Mouse (Mus musculus): ENCODE measurements around the gene Cir1. TPM values are rescaled to one million over a fixed set of nuclear protein-coding genes. Genes with fewer than 3 reads are reported as not detected.

Cir1 gene
- polyA plus RNA-seq, 1 experiment from 2014 or later: 26.0 TPM

- Histone ChIP-seq H3K4me3 (replicated peaks) (peak overlapping the region; percentile 18), H3K4me2 (peak overlapping the region; percentile 75), H3K36me3 (no peaks in the 10 kb centered on the region), H3K27ac (no peak overlapping the region), H3K9ac (replicated peaks) (no peak overlapping the region), H3K4me1 (replicated peaks) (peaks cover 60% of the 10 kb centered on the region), H3K27me3 (peaks cover 88% of the 10 kb centered on the region), H3K9me3 (no peaks in the 10 kb centered on the region)
- WGBS: under 1% methylated on average over 38 of the region's 38 CpGs
- ATAC-seq (ENCODE audit: insufficient number of reproducible peaks, insufficient read depth, low FRiP score, low TSS enrichment, low read depth): no peak
Observed at GRCm38 (mm10) chr2:73270593-73271458, 41.7 kb downstream of the Cir1 start.

DNA sequence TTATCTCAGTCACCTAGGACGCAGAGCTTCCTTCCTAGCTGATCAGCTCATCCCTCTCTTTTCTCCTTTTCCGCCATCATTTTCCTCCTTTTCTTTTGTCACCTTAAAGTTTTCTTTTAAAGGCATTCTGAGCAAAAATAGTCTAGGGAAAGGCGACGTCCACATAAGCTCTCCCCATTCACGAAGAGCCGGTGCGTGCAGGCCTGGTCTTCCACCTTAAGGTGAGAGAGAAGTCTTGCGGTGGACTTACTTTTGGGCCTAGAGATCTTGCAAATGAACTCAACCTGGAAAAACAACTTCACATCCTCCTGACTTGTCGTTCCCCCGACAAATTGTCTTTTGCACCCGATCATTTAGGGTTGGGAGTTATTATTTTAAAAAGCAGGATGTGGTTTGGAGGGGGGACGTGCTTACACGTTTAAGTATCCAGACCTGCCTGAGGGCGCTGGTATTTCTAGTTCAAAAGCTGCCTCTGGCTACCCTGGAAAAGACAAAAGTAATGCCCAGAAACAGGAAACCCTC is 42.4 kb downstream of the Cir1 start:
- Histone ChIP-seq H3K27me3 (peaks cover 92% of the 10 kb centered on the region), H3K4me1 (replicated peaks) (peaks cover 67% of the 10 kb centered on the region), H3K4me3 (replicated peaks) (no peak overlapping the region), H3K27ac (no peak overlapping the region), H3K9me3 (no peaks in the 10 kb centered on the region), H3K4me2 (peak overlapping the region; percentile 75), H3K9ac (replicated peaks) (no peak overlapping the region), H3K36me3 (no peaks in the 10 kb centered on the region)
- 2% methylated on average over 14 of the region's 14 CpGs for WGBS
- ATAC-seq (ENCODE audit: insufficient number of reproducible peaks, insufficient read depth, low FRiP score, low TSS enrichment, low read depth): no peak

GRCm38 (mm10) chr2:73269666-73270065 is 42.8 kb downstream of the Cir1 start:
- H3K4me1 ChIP-seq (replicated peaks): peaks cover 70% of the 10 kb centered on the region
- WGBS: 0% methylated on average over 17 of the region's 17 CpGs

DNA sequence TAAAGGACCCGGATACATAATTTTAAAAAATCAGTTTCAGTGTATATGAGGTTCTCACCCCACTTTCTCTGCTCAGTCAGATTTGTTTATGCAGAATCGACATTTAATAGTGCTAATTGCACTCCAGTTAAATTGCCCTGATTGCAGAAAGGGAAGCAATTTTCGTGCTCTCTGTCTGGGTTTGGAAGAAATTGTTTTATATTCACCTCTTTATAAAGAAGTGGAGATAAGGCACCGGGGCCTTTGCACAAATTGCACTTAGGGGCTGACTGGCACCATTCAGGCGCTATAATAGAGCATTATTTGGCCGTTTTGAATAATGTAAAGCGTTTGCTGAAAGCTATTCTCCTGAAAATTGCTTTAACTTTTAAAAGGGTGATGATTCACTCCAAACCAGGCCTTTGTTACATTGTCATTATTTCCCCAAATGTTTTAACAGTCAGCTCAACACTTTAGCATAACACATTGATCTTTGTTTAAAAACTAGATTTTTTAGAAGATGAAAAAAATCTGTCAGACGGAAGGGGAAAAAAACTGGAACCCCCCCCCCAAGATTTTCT is 43.6 kb downstream of the Cir1 start:
- Histone ChIP-seq H3K9me3 (no peaks in the 10 kb centered on the region), H3K36me3 (no peaks in the 10 kb centered on the region), H3K27me3 (peaks cover 94% of the 10 kb centered on the region), H3K4me2 (no peak overlapping the region), H3K9ac (replicated peaks) (no peak overlapping the region), H3K4me3 (replicated peaks) (no peak overlapping the region), H3K4me1 (replicated peaks) (peaks cover 69% of the 10 kb centered on the region), H3K27ac (no peak overlapping the region)
- no peak for ATAC-seq (ENCODE audit: insufficient number of reproducible peaks, insufficient read depth, low FRiP score, low TSS enrichment, low read depth)
- 6% methylated on average over 8 of the region's 8 CpGs for WGBS

More at GRCm38 (mm10) chr2:73269666-73270065, 42.8 kb downstream of the Cir1 start:
- Histone ChIP-seq H3K27me3 (peaks cover 95% of the 10 kb centered on the region), H3K36me3 (no peaks in the 10 kb centered on the region), H3K4me2 (peak overlapping the region; percentile 75; the same call in 1 of the 2 replicates), H3K9ac (replicated peaks) (no peak overlapping the region), H3K27ac (no peak overlapping the region), H3K4me3 (replicated peaks) (no peak overlapping the region; the same call in 1 of the 2 replicates), H3K9me3 (no peaks in the 10 kb centered on the region)
- ATAC-seq (ENCODE audit: insufficient number of reproducible peaks, insufficient read depth, low FRiP score, low TSS enrichment, low read depth): no peak

GRCm38 (mm10) chr2:73268281-73268680 is 44.2 kb downstream of the Cir1 start:
- no peak for ATAC-seq (ENCODE audit: insufficient number of reproducible peaks, insufficient read depth, low FRiP score, low TSS enrichment, low read depth)
- Histone ChIP-seq H3K4me3 (replicated peaks) (no peak overlapping the region), H3K9ac (replicated peaks) (0 out of 2 replicates have a peak overlapping the region, but pooled peaks have one; percentile 0), H3K9me3 (no peaks in the 10 kb centered on the region), H3K4me2 (no peak overlapping the region), H3K27me3 (peaks cover 93% of the 10 kb centered on the region), H3K36me3 (no peaks in the 10 kb centered on the region), H3K4me1 (replicated peaks) (peaks cover 69% of the 10 kb centered on the region), H3K27ac (no peak overlapping the region)
- WGBS: 1% methylated on average over 12 of the region's 12 CpGs

GRCm38 (mm10) chr2:73267818-73268217 is 44.7 kb downstream of the Cir1 start:
- Histone ChIP-seq H3K4me3 (replicated peaks) (no peak overlapping the region), H3K27ac (no peak overlapping the region), H3K9me3 (no peaks in the 10 kb centered on the region), H3K36me3 (no peaks in the 10 kb centered on the region), H3K9ac (replicated peaks) (no peak overlapping the region), H3K27me3 (peaks cover 92% of the 10 kb centered on the region), H3K4me1 (replicated peaks) (peaks cover 69% of the 10 kb centered on the region), H3K4me2 (no peak overlapping the region)
- no peak for ATAC-seq (ENCODE audit: insufficient number of reproducible peaks, insufficient read depth, low FRiP score, low TSS enrichment, low read depth)
- 1% methylated on average over 4 of the region's 4 CpGs for WGBS

- no peaks in the 10 kb centered on the region for H3K9me3 ChIP-seq
- no peak overlapping the region for H3K4me2 ChIP-seq
- no peak for ATAC-seq (ENCODE audit: insufficient number of reproducible peaks, insufficient read depth, low FRiP score, low TSS enrichment, low read depth)
- peaks cover 66% of the 10 kb centered on the region for H3K4me1 ChIP-seq (replicated peaks)
- H3K36me3 ChIP-seq: no peaks in the 10 kb centered on the region
- no peak overlapping the region for H3K4me3 ChIP-seq (replicated peaks)
- peaks cover 92% of the 10 kb centered on the region for H3K27me3 ChIP-seq
- 16% methylated on average over 3 of the region's 3 CpGs for WGBS
- no peak overlapping the region for H3K27ac ChIP-seq
- H3K9ac ChIP-seq (replicated peaks): no peak overlapping the region
Observed at GRCm38 (mm10) chr2:73267231-73267630, 45.3 kb downstream of the Cir1 start.

GRCm38 (mm10) chr2:73266623-73267022 is 45.9 kb downstream of the Cir1 start:
- no peak for ATAC-seq (ENCODE audit: insufficient number of reproducible peaks, insufficient read depth, low FRiP score, low TSS enrichment, low read depth)
- 28% methylated on average over 1 of the region's 1 CpGs for WGBS
- H3K4me1 ChIP-seq (replicated peaks): peaks cover 60% of the 10 kb centered on the region

DNA sequence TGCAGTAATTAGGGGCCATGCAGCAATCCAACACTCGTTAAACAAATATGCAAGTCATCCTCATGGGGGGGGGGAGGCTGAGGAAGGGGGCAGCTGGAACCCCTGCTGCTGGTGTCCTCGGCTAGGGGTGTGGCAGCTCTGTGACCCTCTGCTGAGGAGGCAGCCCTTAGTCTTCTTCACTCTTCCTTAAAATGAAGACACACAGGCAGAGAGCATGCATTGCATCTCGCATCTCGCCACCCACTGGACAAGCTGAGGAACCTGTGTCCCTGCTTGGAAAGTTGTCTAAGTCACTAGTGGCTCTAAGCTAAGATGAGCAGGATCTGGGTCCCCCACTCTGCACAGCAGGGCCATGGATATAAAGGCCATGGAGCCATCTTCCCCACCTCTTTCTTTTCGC is 46.5 kb downstream of the Cir1 start:
- peaks cover 54% of the 10 kb centered on the region for H3K4me1 ChIP-seq (replicated peaks)
- no peak overlapping the region for H3K4me3 ChIP-seq (replicated peaks)
- no peak for ATAC-seq (ENCODE audit: insufficient number of reproducible peaks, insufficient read depth, low FRiP score, low TSS enrichment, low read depth)
- peaks cover 2% of the 10 kb centered on the region; the same call in 1 of the 2 replicates for H3K9me3 ChIP-seq
- 3% methylated on average over 5 of the region's 5 CpGs for WGBS
- H3K36me3 ChIP-seq: no peaks in the 10 kb centered on the region
- H3K27ac ChIP-seq: no peak overlapping the region
- no peak overlapping the region for H3K4me2 ChIP-seq
- peaks cover 86% of the 10 kb centered on the region for H3K27me3 ChIP-seq
- no peak overlapping the region for H3K9ac ChIP-seq (replicated peaks)

More at GRCm38 (mm10) chr2:73266623-73267022, 45.9 kb downstream of the Cir1 start:
- Histone ChIP-seq H3K27me3 (peaks cover 92% of the 10 kb centered on the region), H3K36me3 (no peaks in the 10 kb centered on the region), H3K9me3 (no peaks in the 10 kb centered on the region; the same call in 1 of the 2 replicates), H3K9ac (replicated peaks) (no peak overlapping the region), H3K4me2 (no peak overlapping the region), H3K4me3 (replicated peaks) (no peak overlapping the region), H3K27ac (no peak overlapping the region)

DNA sequence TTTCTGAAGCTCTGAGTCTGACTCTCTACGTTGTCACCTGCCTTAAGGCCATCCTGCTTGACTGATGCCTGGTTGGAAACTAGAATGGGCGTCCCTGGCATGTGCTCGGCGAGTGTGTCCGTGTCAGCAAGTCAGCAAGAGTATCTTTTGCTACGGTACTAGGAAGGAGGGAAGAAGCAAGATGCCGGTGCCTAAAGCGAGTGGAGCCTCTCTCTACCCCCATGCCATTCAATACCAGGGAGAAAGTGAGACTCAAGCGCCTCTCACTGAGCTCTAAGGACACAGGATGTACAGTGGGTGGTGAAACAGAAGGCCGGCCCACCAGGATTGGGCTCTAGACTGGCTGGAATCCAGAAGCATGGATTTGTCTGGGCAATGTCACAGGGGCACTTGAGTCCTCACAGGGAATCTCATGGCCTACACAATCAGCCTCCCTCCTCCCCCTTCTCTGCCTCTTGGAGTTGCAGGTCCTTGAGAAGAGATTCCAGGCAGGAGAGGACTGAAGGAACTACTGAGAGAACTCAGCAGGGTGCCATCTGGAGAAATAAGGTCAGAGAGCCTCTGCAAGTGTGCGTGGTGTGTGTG is 47.8 kb downstream of the Cir1 start:
- Histone ChIP-seq H3K9me3 (peaks cover 4% of the 10 kb centered on the region; the same call in 1 of the 2 replicates), H3K27ac (no peak overlapping the region), H3K27me3 (peaks cover 73% of the 10 kb centered on the region), H3K36me3 (no peaks in the 10 kb centered on the region), H3K4me2 (peak overlapping the region; percentile 84), H3K9ac (replicated peaks) (no peak overlapping the region), H3K4me3 (replicated peaks) (peak overlapping the region; percentile 52), H3K4me1 (replicated peaks) (peaks cover 42% of the 10 kb centered on the region)
- ATAC-seq (ENCODE audit: insufficient number of reproducible peaks, insufficient read depth, low FRiP score, low TSS enrichment, low read depth): no peak
- WGBS: 7% methylated on average over 11 of the region's 11 CpGs

Data from limb, embryonic 12.5 days (tissue).